Mouse (Mus musculus) brain, embryonic 14.5 days (tissue): ENCODE data around the gene Prap1.
"Not testable (repeated sequence)": the region's sequence is repeated elsewhere in the genome, so short reads cannot be mapped to it uniquely, and the experiment has no call there.

Source experiments
- CTCF ChIP-seq: fragments of 200-500 bp; IDR thresholded peaks from 2 replicates; pipeline ENCODE4 v1.5.1; 2012; ENCODE audit warnings: inconsistent platforms, mild to moderate bottlenecking, moderate library complexity, borderline replicate concordance; ENCODE audit not compliant: insufficient read depth, insufficient read length; ENCODE audit errors: extremely low read depth
- POLR2A ChIP-seq: fragments of 200-500 bp; IDR thresholded peaks from 2 replicates; pipeline ENCODE4 v1.6.1; 2012; ENCODE audit warnings: mild to moderate bottlenecking, inconsistent platforms, borderline replicate concordance; ENCODE audit not compliant: poor library complexity, insufficient read depth, insufficient read length, severe bottlenecking; ENCODE audit errors: extremely low read depth

- not testable (repeated sequence) for TF ChIP-seq CTCF, POLR2A
These were observed 40.8 kb downstream of the Prap1 start for GRCm38 (mm10) chr7:140134033-140134432.
